Mouse (Mus musculus): ENCODE data around the gene Prss50.
"Not testable (repeated sequence)": the region's sequence is repeated elsewhere in the genome, so short reads cannot be mapped to it uniquely, and the experiment has no call there.

Prss50 gene

GRCm38 (mm10) chr9:110857781-110858472 lies at the start of gene Prss50:
Prss50 (plus strand) TSS chr9:110857967.
- no peak for DNase-seq (ENCODE audit: low spot score in 2 of 2)

DNA sequence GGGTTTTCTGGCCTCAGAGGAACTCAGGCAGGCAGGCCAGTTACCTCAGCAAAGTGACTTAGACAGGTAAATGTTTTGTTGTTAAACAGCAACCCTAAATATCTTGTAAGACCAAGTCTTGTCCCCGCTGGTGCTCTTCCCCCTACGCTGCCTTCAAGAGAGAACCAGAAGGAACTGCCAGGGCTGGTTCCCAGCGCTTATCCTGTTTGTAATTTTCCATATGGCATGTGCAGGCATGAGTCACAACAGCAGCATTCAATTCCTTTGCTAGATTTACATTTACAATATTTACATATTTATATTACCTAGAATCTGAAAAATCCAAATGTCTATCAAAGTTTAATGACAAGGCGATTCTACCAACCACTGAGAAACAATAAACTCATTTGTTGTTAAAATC lies 47.7 kb upstream of the Prss50 start:
- no peak for DNase-seq (ENCODE audit: low spot score in 2 of 2)

- DNase-seq (ENCODE audit: low spot score in 2 of 2), result no peak
Measured at GRCm38 (mm10) chr9:110813789-110814188, 44.0 kb upstream of the Prss50 start, which contains the start of gene Prss44. Prss44 (plus strand) TSS chr9:110813994.

- DNase-seq (ENCODE audit: low spot score in 2 of 2), result not testable (repeated sequence)
Measured at GRCm38 (mm10) chr9:110820546-110820945, 37.2 kb upstream of the Prss50 start.

GRCm38 (mm10) chr9:110821436-110821835 lies 36.3 kb upstream of the Prss50 start:
- DNase-seq (ENCODE audit: low spot score in 2 of 2), result no peak

DNA sequence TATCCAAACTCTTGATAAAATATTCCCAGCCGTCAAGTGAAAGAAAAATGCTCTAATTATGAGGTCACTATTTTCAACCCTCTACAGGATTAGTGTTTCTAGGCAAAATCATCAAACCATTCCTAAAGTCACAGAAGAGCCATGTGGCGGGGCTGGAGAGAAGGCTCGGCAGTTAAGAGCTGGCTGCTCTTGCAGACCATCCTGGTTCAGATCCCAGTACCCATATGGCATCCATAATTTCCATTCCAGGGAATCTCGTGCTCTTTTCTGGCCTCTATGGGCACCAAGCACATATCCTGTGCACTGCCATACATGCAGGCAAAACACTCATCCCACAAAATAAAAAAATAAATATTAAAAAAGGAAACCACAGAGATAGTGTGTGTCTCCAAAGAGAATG lies 32.3 kb upstream of the Prss50 start:
- no peak for DNase-seq (ENCODE audit: low spot score in 2 of 2)

GRCm38 (mm10) chr9:110825832-110826231 lies 31.9 kb upstream of the Prss50 start:
- DNase-seq (ENCODE audit: low spot score in 2 of 2), result no peak

DNA sequence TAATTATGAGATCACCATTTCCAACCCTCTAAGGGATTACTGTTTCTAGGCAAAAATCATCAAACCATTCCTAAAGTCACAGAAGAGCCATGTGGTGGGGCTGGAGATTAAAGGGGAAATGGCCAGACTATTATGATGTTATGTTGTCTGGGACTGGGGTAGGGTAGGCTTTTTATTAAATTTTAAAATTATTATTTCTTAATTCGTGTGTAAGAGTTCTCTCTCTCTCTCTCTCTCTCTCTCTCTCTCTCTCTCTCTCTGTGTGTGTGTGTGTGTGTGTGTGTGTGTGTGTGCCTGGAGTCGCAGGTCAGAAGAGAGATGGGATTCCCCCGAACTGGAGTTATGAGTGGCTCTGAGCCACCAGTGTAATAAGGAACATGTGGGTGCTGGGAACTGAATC lies 31.4 kb upstream of the Prss50 start, which contains the start of gene Prss43:
Gene Prss43 (plus strand): TSS at position 301 of the 400 bp plus-strand sequence.
- DNase-seq (ENCODE audit: low spot score in 2 of 2), result no peak

DNA sequence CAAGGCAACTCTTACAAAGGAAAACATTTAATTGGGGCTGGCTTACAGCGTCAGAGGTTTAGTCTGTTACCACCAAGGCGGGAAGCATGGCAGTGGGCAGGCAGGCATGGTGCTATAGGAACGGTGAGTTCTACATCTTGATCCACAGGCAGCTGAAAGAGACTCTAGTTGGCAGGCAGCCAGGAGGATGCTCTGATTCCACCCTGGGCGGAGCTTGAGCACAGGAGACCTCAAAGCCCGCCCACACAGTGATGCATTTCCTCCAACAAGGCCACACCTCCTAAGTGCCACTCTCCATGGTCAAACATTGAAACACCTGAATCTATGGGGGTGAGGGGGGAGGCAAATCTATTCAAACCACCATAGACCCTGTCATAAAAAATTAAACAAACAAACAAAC lies 24.7 kb upstream of the Prss50 start:
- no peak for DNase-seq (ENCODE audit: low spot score in 2 of 2)

DNA sequence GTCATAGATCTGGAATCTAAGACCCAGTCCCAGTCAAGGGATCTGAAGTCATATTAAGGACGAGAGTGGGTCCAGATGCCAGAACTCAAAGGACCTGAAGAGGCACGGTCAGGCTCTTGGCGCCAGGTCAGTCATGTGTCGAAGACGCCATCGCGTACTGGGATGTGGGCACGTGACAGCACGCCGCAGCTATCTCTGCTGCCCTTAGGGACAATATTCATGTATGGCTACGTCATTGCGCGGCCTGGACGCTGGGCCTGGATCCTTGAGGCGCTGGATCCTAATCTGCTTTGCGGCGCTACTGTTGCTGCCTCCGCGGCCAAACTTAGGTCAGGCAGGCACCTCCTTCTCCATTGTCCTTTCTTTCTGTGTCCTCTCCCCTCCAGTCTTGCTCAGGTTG lies 23.4 kb upstream of the Prss50 start, which contains the start of gene Prss45:
Gene Prss45 (plus strand): TSS at position 178 of the 400 bp plus-strand sequence.
- no peak for DNase-seq (ENCODE audit: low spot score in 2 of 2)

- no peak for DNase-seq (ENCODE audit: low spot score in 2 of 2)
Measured at GRCm38 (mm10) chr9:110834961-110835360, 22.8 kb upstream of the Prss50 start.

- peak; percentile 35 to 67 for DNase-seq (ENCODE audit: low spot score in 2 of 2)
Measured at GRCm38 (mm10) chr9:110836112-110836511, 21.7 kb upstream of the Prss50 start.

GRCm38 (mm10) chr9:110840905-110841304 lies 16.9 kb upstream of the Prss50 start:
- no peak for DNase-seq (ENCODE audit: low spot score in 2 of 2)

GRCm38 (mm10) chr9:110841438-110841837 lies 16.3 kb upstream of the Prss50 start:
- no peak for DNase-seq (ENCODE audit: low spot score in 2 of 2)

DNA sequence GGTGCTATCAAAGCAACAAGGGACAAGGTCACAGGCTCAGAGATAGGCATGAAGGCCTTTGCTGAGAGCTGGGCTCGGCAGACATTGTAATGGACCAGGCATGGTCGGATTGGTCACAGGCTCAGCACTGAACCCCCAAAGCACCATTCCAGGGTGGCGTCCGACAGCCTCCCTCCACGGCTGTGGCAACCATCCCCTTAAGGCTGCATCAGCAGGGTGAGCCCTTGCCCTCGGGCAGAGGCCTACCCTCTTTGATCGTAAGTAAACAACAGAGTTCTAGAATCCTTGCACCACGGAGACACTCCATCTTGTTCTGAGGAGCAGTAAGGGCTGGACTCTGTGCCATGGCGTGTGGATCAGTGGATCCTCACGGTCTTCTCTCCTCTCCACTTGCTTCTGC lies 13.6 kb upstream of the Prss50 start, which contains the start of gene Prss46:
Gene Prss46 (plus strand): TSS at position 301 of the 400 bp plus-strand sequence.
- no peak for DNase-seq (ENCODE audit: low spot score in 2 of 2)

GRCm38 (mm10) chr9:110849162-110849561 lies 8.6 kb upstream of the Prss50 start:
- no peak for DNase-seq (ENCODE audit: low spot score in 2 of 2)

DNA sequence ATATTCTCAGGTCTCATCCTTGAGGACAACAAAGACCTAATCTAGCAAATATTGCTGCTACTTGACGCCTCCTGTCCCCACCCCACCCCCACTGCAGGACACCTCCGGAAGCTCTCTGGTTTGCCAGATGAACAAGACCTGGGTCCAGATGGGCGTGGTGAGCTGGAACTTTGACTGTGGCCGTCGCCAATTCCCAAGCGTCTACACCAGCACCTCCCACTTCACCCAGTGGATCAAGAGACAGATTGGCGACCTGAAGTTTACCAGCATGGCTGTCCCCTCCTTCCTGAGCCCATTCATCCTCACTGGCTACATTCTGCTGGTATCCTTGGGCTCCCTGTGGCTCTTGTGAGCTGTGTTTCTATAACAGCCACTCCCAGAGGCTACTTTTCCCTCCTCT lies 1.9 kb upstream of the Prss50 start:
- no peak for DNase-seq (ENCODE audit: low spot score in 2 of 2)

DNA sequence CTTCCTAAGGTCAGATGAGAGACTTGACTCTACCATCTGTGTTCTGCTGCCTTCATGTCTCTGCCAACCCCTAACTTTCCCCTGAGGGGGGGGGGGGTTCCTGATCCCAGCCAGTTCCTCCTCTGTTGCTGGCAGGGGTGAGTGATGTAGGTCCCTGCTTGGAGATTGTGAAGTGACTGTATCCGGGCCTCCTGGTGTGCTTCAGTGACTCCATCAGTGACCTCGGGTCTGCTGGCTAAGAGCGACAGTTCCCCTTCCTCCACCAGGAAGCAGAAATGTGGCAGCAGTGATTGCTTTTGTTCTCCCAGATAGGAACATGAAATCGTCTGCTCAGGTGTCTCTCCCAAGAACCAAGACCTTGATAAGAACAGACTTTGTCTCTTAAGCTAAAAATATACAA lies 847 bp upstream of the Prss50 start:
- DNase-seq (ENCODE audit: low spot score in 2 of 2), result no peak

- no peak for DNase-seq (ENCODE audit: low spot score in 2 of 2)
Measured at GRCm38 (mm10) chr9:110858523-110858922, 756 bp downstream of the Prss50 start.

GRCm38 (mm10) chr9:110858967-110859596 lies 1.3 kb downstream of the Prss50 start:
- DNase-seq (ENCODE audit: low spot score in 2 of 2), result no peak

- peak in 1 of 2 experiments; percentile 51 for DNase-seq (ENCODE audit: low spot score in 2 of 2)
Measured at GRCm38 (mm10) chr9:110871030-110871429, 13.3 kb downstream of the Prss50 start.

- DNase-seq (ENCODE audit: low spot score in 2 of 2), result no peak
Measured at GRCm38 (mm10) chr9:110873681-110874659, 16.2 kb downstream of the Prss50 start.

Measured in heart, adult 9 months (tissue).